Mouse (Mus musculus) liver, embryonic 11.5 days (tissue): Measurements from ENCODE around the gene Slc10a3. TPM values are rescaled to one million over a fixed set of nuclear protein-coding genes. Genes with fewer than 3 reads are reported as not detected.

Experiments used
- ATAC-seq: fragments of 200-750 bp; cut with Nextera tagmentation; replicated peaks from 2 replicates; pipeline ENCODE4 v1.8.0; 2017; ENCODE audit warnings: moderate number of reproducible peaks, mild to moderate bottlenecking, moderate TSS enrichment, moderate library complexity; ENCODE audit not compliant: low FRiP score
- DNase-seq: peaks from one replicate; pipeline ENCODE4 v3.0.0-alpha.2; 2017; ENCODE audit warnings: low spot score
- H3K27ac ChIP-seq: fragments of 300-500 bp; sonication (generic); 2 replicates; pipeline ENCODE4 v1.5.1; 2014; ENCODE audit warnings: mild to moderate bottlenecking, low read depth, low read length, control low read depth
- H3K27me3 ChIP-seq: fragments of 300-500 bp; sonication (generic); replicated peaks from 2 replicates; pipeline ENCODE4 v1.6.1; 2014; ENCODE audit warnings: low read length, mixed read lengths; ENCODE audit not compliant: control insufficient read depth, insufficient read depth
- H3K36me3 ChIP-seq: fragments of 300-500 bp; sonication (generic); 2 replicates; pipeline ENCODE4 v1.6.1; 2014; ENCODE audit warnings: mild to moderate bottlenecking, low read length, moderate library complexity, mixed read lengths; ENCODE audit not compliant: control insufficient read depth, insufficient read depth
- H3K4me1 ChIP-seq: fragments of 300-500 bp; sonication (generic); replicated peaks from 2 replicates; pipeline ENCODE4 v1.6.1; 2014; ENCODE audit warnings: low read length, mixed read lengths; ENCODE audit not compliant: control insufficient read depth, insufficient read depth
- H3K4me2 ChIP-seq: fragments of 300-500 bp; sonication (generic); 2 replicates; pipeline ENCODE4 v1.6.1; 2014; ENCODE audit warnings: mild to moderate bottlenecking, control low read depth, moderate library complexity
- H3K4me3 ChIP-seq: fragments of 300-500 bp; sonication (generic); 2 replicates; pipeline ENCODE4 v1.5.1; 2014; ENCODE audit warnings: low read depth, low read length, control low read depth
- H3K9ac ChIP-seq: fragments of 300-500 bp; sonication (generic); 2 replicates; pipeline ENCODE4 v1.6.1; 2014; ENCODE audit warnings: low read depth, low read length, control low read depth
- H3K9me3 ChIP-seq: fragments of 300-500 bp; sonication (generic); 2 replicates; pipeline ENCODE4 v1.6.1; 2016; ENCODE audit warnings: low read length, inconsistent platforms, mixed read lengths; ENCODE audit not compliant: control insufficient read depth
- WGBS: fragments of 180-500 bp; shearing (Covaris S2); extraction: QIAGEN DNeasy Blood & Tissue Kit; methylation state at CpG from one replicate; pipeline ENCODE4 v1.1.7; 2014; 5-methylcytosine and 5-hydroxymethylcytosine counted together
- polyA plus RNA-seq: library from polyadenylated mRNA; unstranded; fragments of >200 nt; fragmentation: Nextera tagmentation; extraction: Ambion mirVana; gene quantifications from 2 replicates; pipeline ENCODE4 v1.2.1, GENCODE M21; 2014

The Slc10a3 gene
- 11.9 and 13.0 TPM in 2 replicates for polyA plus RNA-seq

GRCm38 (mm10) chrX:74372888-74373549, at the start of gene Slc10a3, which contains the start of gene Ubl4a:
TSS of gene Slc10a3 (minus strand) at chrX:74373349.
TSS of gene Ubl4a (minus strand) at chrX:74373218.
- Histone ChIP-seq H3K27ac (no peak within 1 kb of the TSS; the same call in 1 of the 2 replicates), H3K27me3 (no peaks in the 10 kb centered on the region), H3K36me3 (no peaks in the 10 kb centered on the region), H3K9ac (peak within 1 kb of the TSS; percentile 72), H3K4me2 (peak within 1 kb of the TSS; percentile 70), H3K9me3 (no peaks in the 10 kb centered on the region), H3K4me3 (peak within 1 kb of the TSS; percentile 58), H3K4me1 (no peaks in the 10 kb centered on the region; the same call in 1 of the 2 replicates)
- peak; percentile 90 for ATAC-seq
- WGBS: 15% methylated on average over 32 of the region's 32 CpGs
- DNase-seq: peak; percentile 78

DNA sequence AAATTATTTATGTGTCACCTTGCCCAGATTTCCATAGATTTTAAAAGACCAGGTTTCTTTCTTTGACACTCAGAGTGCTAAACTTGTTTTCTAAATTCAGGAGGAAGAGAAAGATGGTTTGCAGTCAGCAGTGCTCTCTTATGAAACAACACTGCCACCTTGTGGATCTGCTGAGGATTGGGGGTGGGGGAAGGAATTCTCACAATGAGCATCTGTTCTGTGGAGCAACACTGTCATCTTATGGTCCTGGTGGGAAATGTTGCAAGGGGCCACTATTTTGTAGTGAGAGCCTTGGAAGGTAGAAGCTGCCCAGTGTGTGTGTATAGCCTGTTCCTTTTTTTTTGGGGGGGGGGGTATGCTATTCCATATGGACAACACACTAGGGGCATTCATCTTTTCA, 40.2 kb upstream of the Slc10a3 start:
- H3K27ac ChIP-seq: no peak overlapping the region
- H3K36me3 ChIP-seq: no peaks in the 10 kb centered on the region
- no peak overlapping the region for H3K9ac ChIP-seq
- H3K27me3 ChIP-seq: no peaks in the 10 kb centered on the region
- ATAC-seq: 0 out of 2 replicates have a peak, but pooled peaks have one; percentile 36
- no peak overlapping the region for H3K4me2 ChIP-seq
- no peak overlapping the region for H3K4me3 ChIP-seq
- H3K4me1 ChIP-seq: no peaks in the 10 kb centered on the region
- no peaks in the 10 kb centered on the region for H3K9me3 ChIP-seq
- DNase-seq: peak; percentile 41

DNA sequence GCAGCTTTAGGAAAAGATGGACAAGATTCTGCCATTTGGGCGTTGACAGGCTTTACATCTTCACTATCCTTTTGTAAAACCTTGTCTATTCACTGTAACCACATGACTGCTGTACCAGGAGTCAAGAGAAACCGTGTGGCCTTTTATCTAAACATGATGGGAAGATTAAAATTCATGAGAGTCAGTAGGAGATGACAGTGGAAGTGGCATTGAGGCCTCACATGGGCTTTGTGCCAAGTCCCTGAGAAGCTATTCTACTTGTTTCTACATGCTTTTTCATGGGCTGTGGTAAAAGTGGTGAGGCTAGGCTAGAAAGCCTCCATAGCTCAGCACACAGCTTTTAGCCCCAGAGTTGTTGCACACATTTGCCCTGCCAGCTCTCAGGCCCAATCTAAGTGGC, 35.2 kb upstream of the Slc10a3 start:
- ATAC-seq: no peak
- 53% methylated on average over 2 of the region's 2 CpGs for WGBS
- H3K4me3 ChIP-seq: no peak overlapping the region

DNA sequence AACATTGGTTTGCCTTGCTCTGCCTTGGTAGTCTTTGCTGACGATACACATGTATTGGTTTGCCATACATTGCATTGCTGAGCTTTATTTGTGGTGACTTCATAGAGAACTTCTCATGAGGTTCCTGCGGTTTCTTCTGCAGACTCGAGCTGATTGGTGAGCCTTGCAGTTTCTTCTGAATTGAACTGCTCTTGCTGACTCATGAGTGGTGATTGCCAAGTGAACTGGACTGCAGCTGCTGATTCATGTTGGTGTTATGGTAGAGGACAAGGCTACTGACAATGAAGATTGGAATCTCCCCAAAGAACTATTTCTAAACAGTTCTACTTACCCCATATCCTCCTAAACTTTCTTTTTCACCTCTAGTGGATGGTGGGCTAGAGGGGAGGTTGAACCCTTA, 27.0 kb upstream of the Slc10a3 start:
- 82% methylated on average over 3 of the region's 3 CpGs for WGBS
- ATAC-seq: no peak
- Histone ChIP-seq H3K9ac (no peak overlapping the region), H3K4me1 (no peaks in the 10 kb centered on the region), H3K36me3 (no peaks in the 10 kb centered on the region), H3K9me3 (no peaks in the 10 kb centered on the region), H3K27me3 (no peaks in the 10 kb centered on the region), H3K4me3 (no peak overlapping the region), H3K4me2 (no peak overlapping the region), H3K27ac (no peak overlapping the region)
- no peak for DNase-seq

More for the DNA sequence above, 35.2 kb upstream of the Slc10a3 start:
- no peaks in the 10 kb centered on the region for H3K36me3 ChIP-seq
- no peaks in the 10 kb centered on the region for H3K27me3 ChIP-seq
- no peak overlapping the region for H3K4me2 ChIP-seq
- no peaks in the 10 kb centered on the region for H3K9me3 ChIP-seq
- no peak for DNase-seq
- H3K27ac ChIP-seq: no peak overlapping the region
- no peaks in the 10 kb centered on the region for H3K4me1 ChIP-seq
- H3K9ac ChIP-seq: no peak overlapping the region

DNA sequence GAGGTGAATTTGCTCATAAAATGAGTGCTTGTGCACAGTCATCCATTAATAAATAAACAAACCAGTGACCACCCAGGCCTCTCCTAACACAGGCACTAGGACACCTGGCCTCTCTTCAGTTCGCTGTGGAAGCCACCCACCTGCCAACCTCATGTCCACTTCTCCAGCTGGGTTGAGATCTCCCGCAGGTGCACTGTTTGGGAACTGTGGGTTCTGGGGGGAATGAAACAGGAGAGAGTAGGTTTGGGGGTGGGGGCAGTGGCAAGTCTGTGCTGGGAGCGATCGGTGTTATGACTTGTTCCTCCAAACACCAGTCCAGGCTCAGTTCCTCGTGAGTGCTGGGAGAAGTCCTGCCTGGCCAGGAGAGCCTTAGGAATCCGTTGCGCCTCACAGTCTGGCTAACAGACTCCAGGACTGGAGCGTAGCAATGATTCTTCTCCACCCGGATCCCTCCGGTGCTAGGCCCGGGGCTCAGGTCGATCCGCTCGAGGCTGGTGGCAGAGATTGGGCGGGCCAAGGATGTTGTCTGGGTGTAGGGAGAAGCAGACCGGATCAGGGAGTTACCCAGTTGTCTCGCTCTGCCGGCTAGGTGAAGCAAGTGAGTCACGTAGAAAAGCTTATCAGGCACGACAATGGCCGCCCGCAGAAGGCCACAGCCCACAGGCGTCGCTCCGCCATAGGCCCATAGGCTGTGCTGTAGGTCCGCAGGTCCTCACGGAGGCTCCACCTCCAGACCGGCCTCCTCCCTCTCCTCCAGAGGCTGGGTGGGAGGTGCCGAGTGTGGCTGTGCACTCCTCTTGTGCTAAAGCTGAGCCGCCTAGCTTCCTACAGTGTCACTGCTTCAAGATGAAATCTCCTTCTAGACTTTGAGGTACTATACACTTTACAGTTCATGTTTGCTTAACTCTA, 19.6 kb upstream of the Slc10a3 start, which contains the start of the genes Fam3a and Ikbkg:
Fam3a (minus strand) TSS at position 738 of the 909 bp plus-strand sequence.
Ikbkg (plus strand) TSS at position 756 of the 909 bp plus-strand sequence.
- 12% methylated on average over 28 of the region's 30 CpGs for WGBS
- peak; percentile 100 for ATAC-seq
- DNase-seq: peak; percentile 79

GRCm38 (mm10) chrX:74388153-74388552, 15.0 kb upstream of the Slc10a3 start:
- Histone ChIP-seq H3K27ac (peak overlapping the region; percentile 38; the same call in 1 of the 2 replicates), H3K36me3 (no peaks in the 10 kb centered on the region), H3K4me1 (no peaks in the 10 kb centered on the region; the same call in none of the 2 replicates), H3K9ac (no peak overlapping the region), H3K9me3 (no peaks in the 10 kb centered on the region), H3K4me2 (no peak overlapping the region), H3K4me3 (no peak overlapping the region), H3K27me3 (no peaks in the 10 kb centered on the region)
- no peak for DNase-seq
- ATAC-seq: peak; percentile 62

More for the DNA sequence above, 19.6 kb upstream of the Slc10a3 start, which contains the start of the genes Fam3a and Ikbkg:
- Histone ChIP-seq H3K27me3 (no peaks in the 10 kb centered on the region), H3K4me3 (peak within 1 kb of the TSS; percentile 56), H3K4me1 (no peaks in the 10 kb centered on the region; the same call in 1 of the 2 replicates), H3K36me3 (no peaks in the 10 kb centered on the region), H3K9ac (peak within 1 kb of the TSS; percentile 76), H3K9me3 (no peaks in the 10 kb centered on the region), H3K4me2 (peak within 1 kb of the TSS; percentile 74), H3K27ac (peak within 1 kb of the TSS; percentile 83)

- no peak for DNase-seq
- H3K4me2 ChIP-seq: no peak overlapping the region
- WGBS: 56% methylated on average over 2 of the region's 2 CpGs
- no peaks in the 10 kb centered on the region for H3K36me3 ChIP-seq
- H3K27ac ChIP-seq: no peak overlapping the region
- no peak overlapping the region for H3K4me3 ChIP-seq
- H3K9me3 ChIP-seq: no peaks in the 10 kb centered on the region
- H3K9ac ChIP-seq: no peak overlapping the region
- no peaks in the 10 kb centered on the region; the same call in none of the 2 replicates for H3K4me1 ChIP-seq
- peak; percentile 89 for ATAC-seq
- H3K27me3 ChIP-seq: no peaks in the 10 kb centered on the region
These were observed 11.3 kb upstream of the Slc10a3 start for GRCm38 (mm10) chrX:74384451-74384850.

- H3K27ac ChIP-seq: peak overlapping the region; percentile 72
- H3K4me1 ChIP-seq: peaks cover 2% of the 10 kb centered on the region; the same call in 1 of the 2 replicates
- H3K36me3 ChIP-seq: no peaks in the 10 kb centered on the region
- H3K9me3 ChIP-seq: no peaks in the 10 kb centered on the region
- WGBS: 16% methylated on average over 46 of the region's 49 CpGs
- H3K27me3 ChIP-seq: no peaks in the 10 kb centered on the region
- DNase-seq (peak; percentile 72), ATAC-seq (peak; percentile 76)
- peak overlapping the region; percentile 64 for H3K4me3 ChIP-seq
- peak overlapping the region; percentile 80 for H3K9ac ChIP-seq
- H3K4me2 ChIP-seq: peak overlapping the region; percentile 71
These were observed 4.8 kb downstream of the Slc10a3 start for GRCm38 (mm10) chrX:74368209-74368909.
